Mouse (Mus musculus): ENCODE data around the gene Dph5. TPM values are rescaled to one million over a fixed set of nuclear protein-coding genes. Genes with fewer than 3 reads are reported as not detected.

Gene Dph5
- total and polyA plus RNA-seq, 2 experiments, result 3.8 to 9.3 TPM

DNA sequence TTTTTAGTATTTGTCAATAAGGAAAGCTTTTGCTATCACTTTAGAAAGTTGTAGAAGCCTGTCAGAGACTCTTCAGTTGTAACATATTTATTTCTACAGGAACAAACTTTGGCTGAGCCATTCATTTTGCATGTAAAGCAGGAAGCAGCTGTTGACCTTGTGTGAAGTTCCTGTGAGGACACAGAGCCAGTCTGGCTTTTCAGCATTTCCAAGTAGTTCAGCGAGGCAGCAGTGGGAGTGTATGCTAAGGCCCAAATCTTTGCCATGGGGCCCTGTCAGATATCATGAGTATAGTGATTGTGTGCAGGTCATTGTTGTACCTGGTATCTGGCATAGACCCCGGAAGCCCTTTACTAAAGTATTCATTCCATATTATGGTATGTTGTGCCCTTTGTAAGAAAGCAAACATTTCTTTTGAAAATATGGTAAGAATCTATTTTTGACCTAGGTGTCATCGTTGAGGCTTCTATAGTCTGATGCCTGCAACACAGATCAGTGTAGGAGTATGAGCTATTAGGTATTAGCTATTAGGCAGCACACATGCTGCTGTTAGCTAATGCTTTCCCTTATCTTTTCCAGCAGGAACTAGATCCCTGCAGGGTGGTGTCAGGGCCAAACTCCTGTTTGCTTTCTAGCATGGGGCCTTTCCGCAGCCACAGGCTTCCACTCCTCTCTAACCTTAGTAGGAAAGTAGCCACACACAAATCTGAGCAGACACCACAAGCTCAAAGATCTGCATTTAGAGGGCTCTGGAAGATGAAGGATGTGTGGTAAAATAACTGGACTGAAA, 37.0 kb downstream of the Dph5 start:
- H3K79me2 ChIP-seq (ENCODE audit: control insufficient read depth, insufficient read depth, low read length), result no peaks in the 10 kb centered on the region
- no peaks in the 10 kb centered on the region for H3K27me3 ChIP-seq (ENCODE audit: control insufficient read depth, insufficient read depth, low read length)
- H3K9ac ChIP-seq (ENCODE audit: low read depth, low read length), result no peak overlapping the region
- DNase-seq (ENCODE audit: extremely low read depth, low read depth, low spot score), result no peak
- no peak overlapping the region for H3K27ac ChIP-seq (replicated peaks; ENCODE audit: insufficient read depth, low read depth, low read length)
- no peaks in the 10 kb centered on the region for H3K4me1 ChIP-seq (ENCODE audit: control insufficient read depth, insufficient read depth, low read length)
- peaks cover 12% of the 10 kb centered on the region; the same call in 1 of the 2 replicates for H3K36me3 ChIP-seq (ENCODE audit: control insufficient read depth, insufficient read depth, low read length)
- no peak overlapping the region for H3K4me3 ChIP-seq (ENCODE audit: insufficient read depth, low read depth, low read length)
- WGBS, result 56% methylated on average over 4 of the region's 4 CpGs
- TF ChIP-seq POLR2A (IDR thresholded peaks at IDR 0.05; ENCODE audit: extremely low read depth, insufficient read depth, low read length) (no peak), CTCF (IDR thresholded peaks at IDR 0.05; ENCODE audit: low read depth, low read length) (no peak)

GRCm38 (mm10) chr3:115926531-115926930, 38.9 kb downstream of the Dph5 start:
- 93% methylated on average over 8 of the region's 8 CpGs for WGBS

DNA sequence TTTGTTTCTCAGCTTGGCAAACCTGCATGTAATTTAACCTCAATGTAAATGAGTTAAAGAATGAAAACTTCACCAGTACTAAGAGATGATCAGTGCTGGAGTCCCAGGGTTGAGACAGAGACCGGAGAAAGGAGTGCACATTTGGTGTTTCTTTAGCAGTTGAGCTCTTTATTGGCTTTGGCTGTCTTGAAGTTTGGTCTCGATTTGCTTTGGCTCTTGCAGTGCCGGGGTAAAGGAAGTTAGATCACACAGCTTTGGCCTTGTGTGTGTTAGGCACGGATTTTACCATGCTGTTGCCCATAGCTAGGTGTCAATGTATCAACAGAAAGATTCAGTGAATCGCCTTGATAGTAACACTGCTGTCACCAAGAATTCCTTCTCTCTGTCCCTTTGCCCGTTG, 44.1 kb downstream of the Dph5 start:
- 91% methylated on average over 6 of the region's 6 CpGs for WGBS
- H3K36me3 ChIP-seq (ENCODE audit: control insufficient read depth, insufficient read depth, low read length), result peaks cover 17% of the 10 kb centered on the region
- no peaks in the 10 kb centered on the region for H3K79me2 ChIP-seq (ENCODE audit: control insufficient read depth, insufficient read depth, low read length)
- DNase-seq (ENCODE audit: extremely low read depth, low read depth, low spot score), result no peak
- no peaks in the 10 kb centered on the region for H3K4me1 ChIP-seq (ENCODE audit: control insufficient read depth, insufficient read depth, low read length)
- H3K27me3 ChIP-seq (ENCODE audit: control insufficient read depth, insufficient read depth, low read length), result no peaks in the 10 kb centered on the region
- H3K4me3 ChIP-seq (ENCODE audit: insufficient read depth, low read depth, low read length), result no peak overlapping the region
- TF ChIP-seq CTCF (IDR thresholded peaks at IDR 0.05; ENCODE audit: low read depth, low read length) (no peak), POLR2A (IDR thresholded peaks at IDR 0.05; ENCODE audit: extremely low read depth, insufficient read depth, low read length) (no peak)
- no peak overlapping the region for H3K27ac ChIP-seq (replicated peaks; ENCODE audit: insufficient read depth, low read depth, low read length)
- H3K9ac ChIP-seq (ENCODE audit: low read depth, low read length), result no peak overlapping the region

More at GRCm38 (mm10) chr3:115926531-115926930, 38.9 kb downstream of the Dph5 start:
- TF ChIP-seq CTCF (IDR thresholded peaks at IDR 0.05; ENCODE audit: low read depth, low read length) (no peak), POLR2A (IDR thresholded peaks at IDR 0.05; ENCODE audit: extremely low read depth, insufficient read depth, low read length) (no peak)
- no peaks in the 10 kb centered on the region for H3K79me2 ChIP-seq (ENCODE audit: control insufficient read depth, insufficient read depth, low read length)
- H3K36me3 ChIP-seq (ENCODE audit: control insufficient read depth, insufficient read depth, low read length), result peaks cover 17% of the 10 kb centered on the region
- H3K9ac ChIP-seq (ENCODE audit: low read depth, low read length), result no peak overlapping the region
- H3K27me3 ChIP-seq (ENCODE audit: control insufficient read depth, insufficient read depth, low read length), result no peaks in the 10 kb centered on the region
- no peak overlapping the region for H3K4me3 ChIP-seq (ENCODE audit: insufficient read depth, low read depth, low read length)
- H3K27ac ChIP-seq (replicated peaks; ENCODE audit: insufficient read depth, low read depth, low read length), result no peak overlapping the region
- no peak for DNase-seq (ENCODE audit: extremely low read depth, low read depth, low spot score)
- no peaks in the 10 kb centered on the region for H3K4me1 ChIP-seq (ENCODE audit: control insufficient read depth, insufficient read depth, low read length)

- no peaks in the 10 kb centered on the region for H3K27me3 ChIP-seq (ENCODE audit: control insufficient read depth, insufficient read depth, low read length)
- no peak overlapping the region for H3K27ac ChIP-seq (replicated peaks; ENCODE audit: insufficient read depth, low read depth, low read length)
- peaks cover 12% of the 10 kb centered on the region for H3K36me3 ChIP-seq (ENCODE audit: control insufficient read depth, insufficient read depth, low read length)
- DNase-seq (ENCODE audit: extremely low read depth, low read depth, low spot score), result no peak
- H3K4me3 ChIP-seq (ENCODE audit: insufficient read depth, low read depth, low read length), result no peak overlapping the region
- no peak for TF ChIP-seq CTCF (IDR thresholded peaks at IDR 0.05; ENCODE audit: low read depth, low read length)
- no peak for TF ChIP-seq POLR2A (IDR thresholded peaks at IDR 0.05; ENCODE audit: extremely low read depth, insufficient read depth, low read length)
- WGBS, result 91% methylated on average over 18 of the region's 18 CpGs
- no peaks in the 10 kb centered on the region for H3K4me1 ChIP-seq (ENCODE audit: control insufficient read depth, insufficient read depth, low read length)
- no peaks in the 10 kb centered on the region for H3K79me2 ChIP-seq (ENCODE audit: control insufficient read depth, insufficient read depth, low read length)
- no peak overlapping the region for H3K9ac ChIP-seq (ENCODE audit: low read depth, low read length)
Measured at GRCm38 (mm10) chr3:115933293-115934186, 45.9 kb downstream of the Dph5 start.

DNA sequence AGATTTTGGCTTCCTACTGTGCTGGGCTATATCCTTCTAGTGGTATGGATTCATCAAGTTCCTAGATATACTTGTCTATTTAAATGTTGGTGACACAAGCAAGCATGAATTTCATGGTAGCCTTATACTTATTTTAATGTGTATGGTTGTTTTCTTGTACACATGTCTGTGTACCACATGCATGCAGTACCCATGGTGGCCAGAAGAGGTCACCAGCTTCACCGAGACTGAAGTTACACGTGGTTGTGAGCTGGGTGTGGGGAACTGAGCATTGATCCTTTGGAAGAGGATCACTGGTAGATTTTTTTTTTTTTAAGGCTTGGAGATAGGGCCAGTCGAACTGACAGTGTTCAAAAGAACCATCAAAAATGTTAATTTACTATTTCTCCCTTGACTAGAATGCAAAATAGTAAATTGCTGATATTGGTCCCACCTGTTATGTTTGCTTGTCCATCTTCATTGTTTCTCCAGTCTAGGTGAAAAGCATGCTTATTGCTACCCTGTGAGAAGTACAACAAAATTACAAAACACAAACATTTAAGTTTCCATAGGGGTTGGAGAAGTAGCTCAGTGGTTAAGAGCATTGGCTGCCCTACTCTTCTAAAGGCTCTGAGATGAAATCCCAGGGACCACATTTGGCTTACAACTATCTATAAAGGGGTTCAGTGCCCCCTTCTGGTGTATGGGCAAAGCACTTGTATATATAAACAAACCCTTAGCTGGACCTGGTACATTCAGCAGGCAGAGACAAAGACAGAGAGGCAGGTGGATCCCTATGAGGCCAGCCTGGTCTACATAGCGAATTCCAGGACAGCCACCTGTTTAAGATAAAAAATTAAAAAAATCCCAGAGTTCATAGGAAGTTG, 49.3 kb downstream of the Dph5 start:
- no peak overlapping the region for H3K9ac ChIP-seq (ENCODE audit: low read depth, low read length)
- H3K36me3 ChIP-seq (ENCODE audit: control insufficient read depth, insufficient read depth, low read length), result peaks cover 19% of the 10 kb centered on the region
- no peaks in the 10 kb centered on the region for H3K4me1 ChIP-seq (ENCODE audit: control insufficient read depth, insufficient read depth, low read length)
- peak; percentile 47 for DNase-seq (ENCODE audit: extremely low read depth, low read depth, low spot score)
- no peak overlapping the region for H3K4me3 ChIP-seq (ENCODE audit: insufficient read depth, low read depth, low read length)
- TF ChIP-seq CTCF (IDR thresholded peaks at IDR 0.05; ENCODE audit: low read depth, low read length), result peak; percentile 73; the same call in 1 of the 2 replicates
- TF ChIP-seq POLR2A (IDR thresholded peaks at IDR 0.05; ENCODE audit: extremely low read depth, insufficient read depth, low read length), result no peak
- WGBS, result 59% methylated on average over 4 of the region's 4 CpGs
- H3K27me3 ChIP-seq (ENCODE audit: control insufficient read depth, insufficient read depth, low read length), result no peaks in the 10 kb centered on the region
- no peak overlapping the region for H3K27ac ChIP-seq (replicated peaks; ENCODE audit: insufficient read depth, low read depth, low read length)
- H3K79me2 ChIP-seq (ENCODE audit: control insufficient read depth, insufficient read depth, low read length), result no peaks in the 10 kb centered on the region
